Mouse (Mus musculus) adrenal gland, adult 8-10 months (tissue): ENCODE data around the gene Tnfrsf23. TPM values are rescaled to one million over a fixed set of nuclear protein-coding genes. Genes with fewer than 3 reads are reported as not detected.
A peak's percentile ranks its signal among the peaks of the same experiment; 100 is the strongest.
"Not testable (repeated sequence)": the region's sequence is repeated elsewhere in the genome, so short reads cannot be mapped to it uniquely, and the experiment has no call there.

ENCODE experiments used
- DNase-seq: peaks from one replicate; pipeline ENCODE4 v3.0.0; 2022
- total RNA-seq, 4 experiments: library from RNA; stranded (reverse); gene quantifications; 2 replicates each; pipeline ENCODE4 v1.2.4; 2022

Gene Tnfrsf23
- total RNA-seq, 4 experiments from 2014 or later, result 3.0 to 4.8 (median 3.4) TPM

- no peak for DNase-seq
These were observed 4.1 kb downstream of the Tnfrsf23 start for GRCm38 (mm10) chr7:143681566-143681965.

DNA sequence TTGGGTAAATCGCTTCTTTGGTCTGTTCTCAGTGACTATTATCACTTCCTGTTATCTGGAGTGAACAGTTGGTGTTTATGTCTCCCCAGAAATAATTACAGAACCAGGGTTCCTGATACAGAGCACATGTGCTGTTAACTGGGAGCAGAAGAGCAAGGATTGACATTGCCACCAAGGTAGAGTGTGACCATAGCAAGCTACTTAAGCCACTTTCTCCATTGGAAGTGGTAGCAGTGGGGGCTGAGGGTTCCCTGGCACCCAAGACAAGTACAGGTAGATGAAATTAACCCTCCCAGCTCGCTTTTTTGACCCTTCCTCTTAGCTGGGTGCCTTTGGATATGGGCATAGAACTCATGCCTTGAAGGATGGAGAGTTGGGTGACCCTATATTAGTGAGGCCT, 4.8 kb downstream of the Tnfrsf23 start:
- DNase-seq, result not testable (repeated sequence)

- not testable (repeated sequence) for DNase-seq
These were observed 6.0 kb downstream of the Tnfrsf23 start for GRCm38 (mm10) chr7:143679650-143680049.

DNA sequence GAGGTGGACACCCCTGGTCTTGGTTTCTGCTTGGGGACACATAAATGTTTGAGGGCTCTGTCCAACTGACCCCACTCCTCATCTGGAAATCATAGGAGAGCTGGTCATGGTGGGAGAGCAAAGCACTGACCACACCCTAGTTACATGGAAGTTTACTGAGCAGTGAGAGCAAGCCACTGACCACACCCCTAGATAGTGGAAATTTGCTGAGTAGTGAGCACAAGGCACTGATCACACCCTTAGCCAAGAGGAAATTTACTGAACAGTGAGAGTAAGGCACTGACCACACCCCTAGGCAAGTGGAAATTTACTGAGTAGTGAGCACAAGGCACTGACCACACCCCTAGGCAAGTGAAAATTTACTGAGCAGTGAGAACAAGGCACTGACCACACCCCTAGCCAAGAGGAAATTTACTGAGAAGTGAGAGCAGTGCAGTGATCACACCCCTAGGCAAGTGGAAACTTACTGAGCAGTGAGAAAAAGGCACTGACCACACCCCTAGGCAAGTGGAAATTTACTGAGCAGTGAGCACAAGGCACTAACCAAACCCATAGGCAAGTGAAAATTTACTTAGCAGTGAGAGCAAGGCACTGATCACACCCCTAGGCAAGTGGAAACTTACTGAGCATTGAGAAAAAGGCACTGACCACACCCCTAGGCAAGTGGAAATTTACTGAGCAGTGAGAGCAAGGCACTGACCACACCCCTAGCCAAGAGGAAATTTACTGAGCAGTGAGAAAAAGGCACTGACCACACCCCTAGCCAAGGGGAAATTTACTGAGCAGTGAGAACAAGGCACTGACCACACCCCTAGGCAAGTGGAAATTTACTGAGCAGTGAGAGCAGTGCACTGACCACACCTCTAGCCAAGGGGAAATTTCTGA, 19.0 kb downstream of the Tnfrsf23 start:
- no peak for DNase-seq

GRCm38 (mm10) chr7:143663470-143663869, 22.2 kb downstream of the Tnfrsf23 start:
- no peak for DNase-seq

- no peak for DNase-seq
These were observed 24.9 kb downstream of the Tnfrsf23 start for GRCm38 (mm10) chr7:143660797-143661196.

DNA sequence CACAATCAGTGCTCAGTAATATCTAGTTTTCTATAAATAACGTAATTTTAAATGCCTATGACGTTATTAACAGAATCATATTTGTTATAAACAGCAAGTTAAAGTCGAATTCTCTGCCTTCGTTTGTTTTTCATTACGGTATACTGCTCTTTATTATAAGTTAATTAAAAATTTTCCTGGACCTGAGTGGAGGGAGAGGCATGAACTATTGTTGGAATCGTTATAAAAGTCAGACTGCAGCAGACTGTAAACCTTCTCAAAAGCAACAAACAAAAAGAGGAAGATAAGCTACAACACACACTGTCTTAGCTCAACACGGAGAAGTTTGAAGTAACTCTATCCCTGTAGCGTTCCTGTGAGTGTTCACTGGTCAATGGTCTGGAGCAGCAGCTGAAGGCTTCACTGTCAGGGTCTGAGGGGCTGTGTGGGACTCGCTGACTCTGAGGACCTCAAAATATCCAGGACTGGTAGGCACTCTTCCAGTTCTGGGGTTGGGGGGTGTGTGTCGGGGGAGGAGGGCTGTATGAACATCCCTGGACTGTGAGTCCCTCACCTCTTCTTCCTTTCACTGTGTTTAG, 35.8 kb downstream of the Tnfrsf23 start:
- not testable (repeated sequence) for DNase-seq

- peak; percentile 82 for DNase-seq
These were observed 36.5 kb downstream of the Tnfrsf23 start, which contains the start of gene Tnfrsf22 for GRCm38 (mm10) chr7:143649034-143649768. TSS of gene Tnfrsf22 (minus strand) at chr7:143649661.

GRCm38 (mm10) chr7:143643949-143644348, 41.7 kb downstream of the Tnfrsf23 start:
- not testable (repeated sequence) for DNase-seq

- DNase-seq, result no peak
These were observed 49.0 kb downstream of the Tnfrsf23 start for GRCm38 (mm10) chr7:143636674-143637073.

DNA sequence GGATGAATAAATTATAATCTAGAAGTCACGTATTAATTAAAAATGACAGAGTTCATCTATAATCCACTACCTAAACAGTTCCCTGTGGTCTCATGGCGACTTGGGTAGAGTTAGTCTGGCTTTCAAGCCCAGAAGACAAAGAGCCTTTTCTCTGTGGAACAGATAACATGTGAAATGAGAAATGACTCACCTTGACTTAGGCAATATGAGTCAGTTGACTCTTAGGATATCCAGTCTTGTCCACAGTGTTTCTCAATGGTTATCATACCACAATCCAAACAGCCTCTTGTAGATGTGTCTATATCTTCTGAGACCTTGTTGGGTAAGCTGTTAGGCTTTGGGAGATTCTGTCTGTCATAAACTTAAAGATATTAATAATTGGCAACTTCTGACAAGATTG, 54.2 kb downstream of the Tnfrsf23 start:
- DNase-seq, result no peak

DNA sequence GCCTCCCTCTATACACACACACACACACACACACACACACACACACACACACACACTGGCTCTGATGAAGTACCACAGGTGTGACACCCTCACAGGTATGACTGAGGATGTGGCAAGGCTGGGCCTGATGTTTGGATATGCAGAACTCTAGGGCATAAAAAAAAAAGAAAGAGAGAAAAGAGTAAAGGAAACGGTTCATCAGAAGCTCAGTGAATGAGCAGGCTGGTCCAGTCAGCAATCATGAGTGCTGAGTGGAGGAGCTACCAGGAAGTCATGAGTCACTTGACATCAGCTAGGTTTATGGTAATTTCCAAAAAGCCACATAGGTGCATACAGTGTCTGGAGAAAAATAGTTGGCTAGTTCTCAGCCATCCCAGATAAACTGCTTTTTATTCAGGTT, 56.2 kb downstream of the Tnfrsf23 start:
- DNase-seq, result no peak

DNA sequence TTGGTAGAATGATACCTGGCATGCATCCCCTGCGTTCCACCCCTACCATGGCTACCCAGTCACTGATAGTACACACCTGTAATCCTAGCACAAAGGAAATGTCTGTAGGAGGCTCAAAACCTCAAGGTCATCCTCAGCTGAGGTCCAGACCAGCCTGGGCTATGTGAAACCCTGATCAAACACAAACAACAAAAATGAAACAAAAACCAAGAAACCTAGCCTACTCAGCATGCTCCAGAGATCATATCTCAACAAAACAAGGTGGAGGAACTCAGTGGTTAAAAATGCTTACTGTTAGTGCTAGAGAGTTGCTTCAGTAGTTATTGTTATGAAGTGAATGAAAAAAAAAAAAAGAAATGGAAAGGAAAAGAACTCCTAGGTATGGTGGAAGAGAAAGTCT, 57.1 kb downstream of the Tnfrsf23 start, which contains the start of gene Tnfrsf26:
Tnfrsf26 (minus strand) TSS at position 183 of the 400 bp plus-strand sequence.
- no peak for DNase-seq

- no peak for DNase-seq
These were observed 58.0 kb downstream of the Tnfrsf23 start for GRCm38 (mm10) chr7:143627555-143628286.

DNA sequence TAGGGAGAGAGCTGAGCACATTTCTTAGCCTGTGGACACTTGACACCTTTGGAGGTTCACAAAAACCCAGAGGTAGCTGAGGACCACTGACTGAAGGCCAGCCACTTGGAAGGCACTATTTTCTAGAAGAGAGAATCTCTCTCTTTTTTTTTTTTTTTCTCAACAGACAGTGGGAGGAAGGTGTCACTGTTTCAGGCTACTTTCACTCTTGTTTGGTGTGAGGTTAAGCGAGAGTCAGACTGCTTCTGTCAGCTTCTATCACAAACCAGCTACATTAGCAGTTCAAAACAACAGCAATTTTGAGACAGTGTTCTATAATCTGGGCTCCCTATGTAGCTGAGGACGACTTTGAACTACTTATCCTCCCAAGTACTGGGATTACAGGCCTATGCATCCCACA, 59.5 kb downstream of the Tnfrsf23 start:
- DNase-seq, result no peak

DNA sequence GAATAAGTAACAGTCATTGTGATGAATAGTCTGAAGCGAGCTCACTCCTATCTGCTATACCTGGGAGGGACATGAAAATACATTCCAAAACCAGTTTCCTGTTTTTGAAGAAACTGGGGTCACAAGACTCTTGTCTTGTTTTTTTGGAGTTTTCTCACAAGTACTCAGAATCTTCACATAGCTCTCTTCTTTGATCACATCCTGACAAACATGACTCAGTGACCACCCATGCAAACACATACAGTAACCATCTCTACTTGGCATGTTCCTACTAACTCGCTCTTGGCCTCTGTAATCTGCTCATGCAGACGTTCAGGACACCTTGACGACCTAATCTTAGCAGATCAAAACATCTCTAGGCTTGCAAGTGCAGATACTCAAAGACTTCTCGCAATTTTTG, 60.5 kb downstream of the Tnfrsf23 start:
- no peak for DNase-seq

DNA sequence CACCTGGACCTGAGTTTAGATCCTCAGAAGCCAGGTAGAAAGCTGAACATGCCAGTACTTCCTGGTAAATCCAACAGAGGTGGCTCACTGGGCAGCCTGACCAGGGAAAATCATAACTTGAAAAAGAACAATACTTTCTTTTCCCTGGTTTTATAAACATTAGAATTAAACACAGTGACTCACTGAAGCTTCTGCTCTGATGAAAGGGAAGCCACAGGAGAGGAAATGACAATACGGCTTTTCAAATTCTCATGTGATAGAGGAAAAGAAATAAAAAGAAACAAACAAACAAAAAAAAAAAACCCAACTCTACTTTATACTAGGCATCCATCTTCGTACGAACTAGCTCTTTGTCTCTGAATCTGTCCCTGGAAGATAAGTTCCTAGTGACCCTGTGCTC, 61.1 kb downstream of the Tnfrsf23 start:
- no peak for DNase-seq

GRCm38 (mm10) chr7:143620951-143621350, 64.7 kb downstream of the Tnfrsf23 start:
- DNase-seq, result no peak
